Mouse (Mus musculus): ENCODE data around the gene Mospd3.
"Not testable (repeated sequence)": the region's sequence is repeated elsewhere in the genome, so short reads cannot be mapped to it uniquely, and the experiment has no call there.

Gene Mospd3

GRCm38 (mm10) chr5:137615347-137615746 is 14.5 kb upstream of the Mospd3 start:
- no peak for DNase-seq (ENCODE audit: low spot score)

- DNase-seq (ENCODE audit: low spot score): not testable (repeated sequence)
These were observed 14.1 kb upstream of the Mospd3 start for GRCm38 (mm10) chr5:137614921-137615320.

- DNase-seq (ENCODE audit: low spot score): no peak
These were observed 12.7 kb upstream of the Mospd3 start, which contains the start of gene Pcolce for GRCm38 (mm10) chr5:137613550-137613949. Gene Pcolce (minus strand): TSS chr5:137613784.

- DNase-seq (ENCODE audit: low spot score): no peak
These were observed 12.2 kb upstream of the Mospd3 start for GRCm38 (mm10) chr5:137613076-137613475.

- DNase-seq (ENCODE audit: low spot score): no peak
These were observed 10.4 kb upstream of the Mospd3 start for GRCm38 (mm10) chr5:137611245-137611602.

- DNase-seq (ENCODE audit: low spot score): no peak
These were observed 9.8 kb upstream of the Mospd3 start for GRCm38 (mm10) chr5:137610548-137611244.

- no peak for DNase-seq (ENCODE audit: low spot score)
These were observed 9.2 kb upstream of the Mospd3 start for GRCm38 (mm10) chr5:137610056-137610455.

- DNase-seq (ENCODE audit: low spot score): no peak
These were observed 8.4 kb upstream of the Mospd3 start for GRCm38 (mm10) chr5:137609292-137609691.

GRCm38 (mm10) chr5:137608654-137609190 is 7.9 kb upstream of the Mospd3 start:
- no peak for DNase-seq (ENCODE audit: low spot score)

- no peak for DNase-seq (ENCODE audit: low spot score)
These were observed 7.2 kb upstream of the Mospd3 start for GRCm38 (mm10) chr5:137607860-137608653.

- DNase-seq (ENCODE audit: low spot score): no peak
These were observed 489 bp upstream of the Mospd3 start for GRCm38 (mm10) chr5:137601365-137601729.

GRCm38 (mm10) chr5:137600281-137600618 is 608 bp downstream of the Mospd3 start:
- no peak for DNase-seq (ENCODE audit: low spot score)

- DNase-seq (ENCODE audit: low spot score): no peak
These were observed 1.3 kb downstream of the Mospd3 start for GRCm38 (mm10) chr5:137599600-137599999.

- DNase-seq (ENCODE audit: low spot score): no peak
These were observed 2.6 kb downstream of the Mospd3 start for GRCm38 (mm10) chr5:137598100-137598826.

- DNase-seq (ENCODE audit: low spot score): no peak
These were observed 3.2 kb downstream of the Mospd3 start for GRCm38 (mm10) chr5:137597625-137598024.

- no peak for DNase-seq (ENCODE audit: low spot score)
These were observed 4.1 kb downstream of the Mospd3 start for GRCm38 (mm10) chr5:137596601-137597261.

- DNase-seq (ENCODE audit: low spot score): no peak
These were observed 4.9 kb downstream of the Mospd3 start for GRCm38 (mm10) chr5:137595921-137596320.

GRCm38 (mm10) chr5:137590507-137590906 is 10.4 kb downstream of the Mospd3 start:
- no peak for DNase-seq (ENCODE audit: low spot score)

GRCm38 (mm10) chr5:137584976-137585375 is 15.9 kb downstream of the Mospd3 start:
- DNase-seq (ENCODE audit: low spot score): no peak

- no peak for DNase-seq (ENCODE audit: low spot score)
These were observed 17.1 kb downstream of the Mospd3 start for GRCm38 (mm10) chr5:137583670-137584169.

GRCm38 (mm10) chr5:137582702-137583101 is 18.2 kb downstream of the Mospd3 start:
- DNase-seq (ENCODE audit: low spot score): no peak

GRCm38 (mm10) chr5:137580246-137580645 is 20.6 kb downstream of the Mospd3 start:
- no peak for DNase-seq (ENCODE audit: low spot score)

Measured in c-Kit-positive CD71-positive TER-119-positive erythroid progenitor cells, embryonic 14.5 days (primary cell).